9 mouse cellular contexts compared by ENCODE assay signal in the genomic region with DNA sequence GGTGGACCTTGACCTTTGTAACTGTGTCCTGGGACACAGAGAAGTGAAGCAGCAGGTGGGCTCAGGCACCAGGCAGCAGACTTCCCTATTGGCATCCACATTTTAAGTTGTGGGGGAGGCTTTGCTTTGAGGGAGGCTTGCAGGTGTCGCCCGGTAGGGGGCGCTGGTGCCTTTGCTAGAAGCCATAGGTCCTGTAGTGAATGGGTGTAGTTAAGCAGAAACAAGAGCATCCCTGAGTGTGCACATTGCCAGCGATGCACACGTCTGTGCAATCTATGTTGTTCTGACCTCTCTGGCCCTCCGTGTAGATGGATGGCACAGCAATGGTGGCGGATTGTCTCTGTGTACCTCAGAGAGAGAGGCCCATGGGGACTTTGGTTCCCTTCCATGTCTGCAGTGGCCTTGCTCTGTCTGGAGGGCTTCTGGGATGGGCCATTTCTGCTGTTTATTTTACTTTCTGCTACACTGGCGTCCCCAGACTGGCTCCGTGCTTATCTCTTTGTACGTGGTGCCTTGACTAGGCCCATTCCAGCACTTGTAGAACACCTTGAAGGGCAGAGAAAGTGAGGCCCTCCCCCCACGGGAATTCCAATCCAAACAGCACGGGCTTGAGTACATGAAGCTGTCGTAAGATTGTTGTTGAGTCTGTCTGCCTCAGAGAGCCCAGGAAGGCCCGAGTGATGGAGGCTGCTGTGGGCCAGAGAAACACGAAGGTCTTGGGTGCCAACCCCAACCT.
A peak's percentile ranks its signal among the peaks of the same experiment; 100 is the strongest.
DNase-seq lines count a peak whose midpoint lies in the region; ATAC-seq and TF ChIP-seq lines count a peak whose summit lies in the region.
"Had no signal": no experiment of that assay in that cellular context is flagged by ENCODE, and none has a peak within 500 bp of the region (broad histone marks: within the 10 kb centered on the region; RNA-seq: fewer than 3 reads in every experiment).

No protein-coding gene starts in this region.

- no peaks in the 10 kb centered on the region for H3K27me3 ChIP-seq in G1E (ENCODE audit: insufficient read depth, low read length)
- H3K27me3 ChIP-seq in forebrain, embryonic 13.5 days = no peaks in the 10 kb centered on the region
- H3K27me3 ChIP-seq in lung, postnatal 0 days (replicated peaks; ENCODE audit: insufficient read depth, low read length) = no peaks in the 10 kb centered on the region
- H3K27me3 ChIP-seq: megakaryocyte, embryonic 14.5 days had no signal

- peak; percentile 73 for DNase-seq in G1E (ENCODE audit: low spot score)
- peak; percentile 69 for DNase-seq in c-Kit-positive CD71-positive TER-119-positive erythroid progenitor cells, embryonic 14.5 days (ENCODE audit: low spot score)
- DNase-seq in heart, postnatal 36 days = peak; percentile 87 to 88
- peak; percentile 85 to 92 for DNase-seq in layer of hippocampus, adult 2 months (ENCODE audit: low spot score in 2 of 2)
- peak; percentile 91 for DNase-seq in lung, postnatal 0 days (ENCODE audit: low spot score)
- peak; percentile 95 for DNase-seq in retina, embryonic 14.5 days (ENCODE audit: low spot score)
- peak; percentile 97 for DNase-seq in thymus, postnatal 4 days

- ATAC-seq in G1E (ENCODE audit: extremely low read depth, insufficient number of reproducible peaks, low FRiP score, poor library complexity, severe bottlenecking) = no peak
- peak; percentile 78 for ATAC-seq in forebrain, embryonic 13.5 days
- peak; percentile 89 for ATAC-seq in lung, postnatal 0 days

- peaks cover 89% of the 10 kb centered on the region for H3K36me3 ChIP-seq in G1E (replicated peaks)
- H3K36me3 ChIP-seq in forebrain, embryonic 13.5 days (ENCODE audit: poor library complexity, severe bottlenecking) = peaks cover 77% of the 10 kb centered on the region
- H3K36me3 ChIP-seq in lung, postnatal 0 days (ENCODE audit: insufficient read depth, low read length) = peaks cover 38% of the 10 kb centered on the region; the same call in 1 of the 2 replicates

- H3K4me2 ChIP-seq in forebrain, embryonic 13.5 days = no peak overlapping the region
- H3K4me2 ChIP-seq in lung, postnatal 0 days (replicated peaks; ENCODE audit: low read depth, low read length) = no peak overlapping the region

- intact Hi-C loops in heart, postnatal 36 days (cut with DNase I) = loop anchor here (1.0 to 5.0 kb wide), 4 partner anchors 58 to 172 kb away; no protein-coding TSS in a partner anchor

- TF ChIP-seq CTCF in G1E (IDR thresholded peaks at IDR 0.05; ENCODE audit: low read depth, low read length) = peak; percentile 80
- TF ChIP-seq CTCF in layer of hippocampus, adult 2 months (conservative IDR thresholded peaks at IDR 0.05) = peak; percentile 98
- peak; percentile 98 for TF ChIP-seq CTCF in lung, postnatal 0 days (IDR thresholded peaks at IDR 0.05)

- H3K4me3 ChIP-seq in G1E (ENCODE audit: low read depth, low read length) = no peak overlapping the region
- no peak overlapping the region for H3K4me3 ChIP-seq in forebrain, embryonic 13.5 days
- H3K4me3 ChIP-seq in layer of hippocampus, adult 2 months = no peak overlapping the region
- no peak overlapping the region for H3K4me3 ChIP-seq in lung, postnatal 0 days (ENCODE audit: low read depth, low read length)
- H3K4me3 ChIP-seq: megakaryocyte, embryonic 14.5 days had no signal

- H3K9me3 ChIP-seq in G1E (replicated peaks) = no peaks in the 10 kb centered on the region
- no peaks in the 10 kb centered on the region for H3K9me3 ChIP-seq in forebrain, embryonic 13.5 days (replicated peaks)
- no peaks in the 10 kb centered on the region for H3K9me3 ChIP-seq in lung, postnatal 0 days (ENCODE audit: low read length)

- H3K27ac ChIP-seq in forebrain, embryonic 13.5 days = no peak overlapping the region
- no peak overlapping the region for H3K27ac ChIP-seq in layer of hippocampus, adult 2 months
- H3K27ac ChIP-seq in lung, postnatal 0 days (ENCODE audit: low read length) = peak overlapping the region; percentile 66

- 51% methylated on average over 15 of the region's 15 CpGs for WGBS in forebrain, embryonic 13.5 days
- 15% methylated on average over 15 of the region's 15 CpGs for WGBS in lung, postnatal 0 days

- H3K9ac ChIP-seq in forebrain, embryonic 13.5 days = no peak overlapping the region
- no peak overlapping the region for H3K9ac ChIP-seq in lung, postnatal 0 days (replicated peaks; ENCODE audit: low read depth)

- H3K4me1 ChIP-seq in G1E (ENCODE audit: insufficient read depth, low read depth, low read length) = no peaks in the 10 kb centered on the region
- no peaks in the 10 kb centered on the region for H3K4me1 ChIP-seq in forebrain, embryonic 13.5 days
- H3K4me1 ChIP-seq in lung, postnatal 0 days (ENCODE audit: insufficient read depth, low read depth, low read length) = no peaks in the 10 kb centered on the region

- peak; percentile 87; the same call in 1 of the 2 replicates for TF ChIP-seq EP300 in lung, postnatal 0 days (IDR thresholded peaks at IDR 0.05)
